17 mouse cellular contexts compared by ENCODE assay signal in the genomic region with DNA sequence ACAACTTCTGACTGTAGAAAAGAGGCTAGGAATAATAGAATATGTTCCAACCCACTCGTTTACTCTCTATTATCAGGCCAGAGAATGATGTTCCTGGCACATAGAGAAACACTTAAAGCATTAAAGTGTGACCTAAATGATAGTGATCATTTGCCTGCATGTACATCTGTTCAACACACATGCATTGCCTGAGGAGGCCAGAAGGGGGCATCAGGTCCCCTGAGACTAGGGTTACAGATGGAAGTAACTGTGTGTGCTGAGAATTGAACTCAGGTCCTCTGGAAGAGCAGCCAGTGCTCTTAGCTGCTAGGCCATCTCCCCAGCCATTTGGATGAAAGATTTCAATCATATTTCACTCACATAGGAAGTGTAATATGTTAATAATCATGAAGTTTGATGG.
DNase-seq lines count a peak whose midpoint lies in the region; ATAC-seq and TF ChIP-seq lines count a peak whose summit lies in the region.
"Had no signal": no experiment of that assay in that cellular context is flagged by ENCODE, and none has a peak within 500 bp of the region (broad histone marks: within the 10 kb centered on the region; RNA-seq: fewer than 3 reads in every experiment).

No protein-coding gene starts in this region.

- WGBS in intestine, embryonic 14.5 days, result 77% methylated on average over 1 of the region's 1 CpGs
- 83% methylated on average over 1 of the region's 1 CpGs for WGBS in intestine, embryonic 15.5 days
- 91% methylated on average over 1 of the region's 1 CpGs for WGBS in thymus, adult 2 months
- WGBS in stomach, postnatal 0 days, result 64% methylated on average over 1 of the region's 1 CpGs

- TF ChIP-seq EP300 in stomach, postnatal 0 days (optimal IDR thresholded peaks at IDR 0.05), result no peak

- H3K9ac ChIP-seq in intestine, embryonic 14.5 days (ENCODE audit: low read length), result no peak overlapping the region
- H3K9ac ChIP-seq in intestine, embryonic 15.5 days, result no peak overlapping the region
- no peak overlapping the region for H3K9ac ChIP-seq in stomach, postnatal 0 days (ENCODE audit: low read length)
- H3K9ac ChIP-seq: limb, embryonic 13.5 days; stomach, embryonic 15.5 days had no signal

- no peaks in the 10 kb centered on the region for H3K4me1 ChIP-seq in intestine, embryonic 14.5 days (replicated peaks; ENCODE audit: control insufficient read depth, insufficient read depth, low read length)
- H3K4me1 ChIP-seq in intestine, embryonic 15.5 days (replicated peaks), result no peaks in the 10 kb centered on the region
- H3K4me1 ChIP-seq in thymus, adult 2 months (replicated peaks; ENCODE audit: control insufficient read depth, insufficient read depth, low read length), result no peaks in the 10 kb centered on the region
- no peaks in the 10 kb centered on the region for H3K4me1 ChIP-seq in stomach, postnatal 0 days (replicated peaks; ENCODE audit: control insufficient read depth, insufficient read depth)
- H3K4me1 ChIP-seq: forebrain, embryonic 10.5 days; stomach, embryonic 15.5 days had no signal

- H3K36me3 ChIP-seq in intestine, embryonic 14.5 days (ENCODE audit: control insufficient read depth, insufficient read depth, low read length), result peaks cover 42% of the 10 kb centered on the region
- 0 out of 2 replicates have a peak, but pooled peaks cover 3% of the 10 kb centered on the region for H3K36me3 ChIP-seq in intestine, embryonic 15.5 days
- peaks cover 41% of the 10 kb centered on the region for H3K36me3 ChIP-seq in thymus, adult 2 months (ENCODE audit: control insufficient read depth, insufficient read depth, low read length)
- no peaks in the 10 kb centered on the region for H3K36me3 ChIP-seq in stomach, postnatal 0 days (ENCODE audit: control insufficient read depth, insufficient read depth, low read length)
- H3K36me3 ChIP-seq: forebrain, embryonic 10.5 days had no signal

- ATAC-seq in intestine, embryonic 14.5 days (replicated peaks; ENCODE audit: low FRiP score, low TSS enrichment, low read depth), result no peak
- ATAC-seq in intestine, embryonic 15.5 days, result no peak
- ATAC-seq in stomach, postnatal 0 days (ENCODE audit: low FRiP score, low TSS enrichment), result no peak
- ATAC-seq: inflammation-experienced regulatory T-cells, adult 6 months had no signal

- H3K4me2 ChIP-seq in intestine, embryonic 14.5 days (ENCODE audit: low read length), result no peak overlapping the region
- H3K4me2 ChIP-seq in intestine, embryonic 15.5 days (replicated peaks), result no peak overlapping the region
- no peak overlapping the region for H3K4me2 ChIP-seq in stomach, postnatal 0 days (replicated peaks; ENCODE audit: low read depth)
- H3K4me2 ChIP-seq: limb, embryonic 13.5 days; stomach, embryonic 15.5 days had no signal

- H3K4me3 ChIP-seq in intestine, embryonic 14.5 days (ENCODE audit: low read depth, low read length), result no peak overlapping the region
- H3K4me3 ChIP-seq in intestine, embryonic 15.5 days (replicated peaks), result no peak overlapping the region
- H3K4me3 ChIP-seq in thymus, adult 2 months (ENCODE audit: control insufficient read depth, insufficient read depth, low read length), result no peak overlapping the region
- H3K4me3 ChIP-seq in stomach, postnatal 0 days (ENCODE audit: low read depth, low read length), result no peak overlapping the region
- H3K4me3 ChIP-seq: embryonic facial prominence, embryonic 10.5 days; forebrain, embryonic 10.5 days; limb, embryonic 13.5 days; stomach, embryonic 15.5 days had no signal

- H3K27ac ChIP-seq in intestine, embryonic 14.5 days (ENCODE audit: low read depth), result no peak overlapping the region
- no peak overlapping the region for H3K27ac ChIP-seq in intestine, embryonic 15.5 days
- no peak overlapping the region for H3K27ac ChIP-seq in thymus, adult 2 months (ENCODE audit: control insufficient read depth, insufficient read depth, low read length)
- no peak overlapping the region for H3K27ac ChIP-seq in stomach, postnatal 0 days (replicated peaks)
- H3K27ac ChIP-seq: embryonic facial prominence, embryonic 10.5 days; forebrain, embryonic 10.5 days; limb, embryonic 13.5 days; stomach, embryonic 15.5 days had no signal

- DNase-seq in intestine, embryonic 14.5 days (ENCODE audit: low spot score), result peak; percentile 35
- DNase-seq in thymus, postnatal 36 days, result peak; percentile 20 to 30
- no peak for DNase-seq in thymus, adult 2 months
- DNase-seq in R1 (ENCODE audit: low read depth, low spot score), result peak; percentile 47
- DNase-seq in stomach, postnatal 0 days (ENCODE audit: low spot score), result no peak
- no peak for DNase-seq in frontal cortex, postnatal 25 days (ENCODE audit: low spot score in 2 of 2)
- no peak for DNase-seq in left cerebral cortex, adult 11 months (ENCODE audit: low spot score)
- DNase-seq: cerebellum, adult 8-10 months; gastrocnemius, postnatal 10 days; lung, postnatal 4 days; right cerebral cortex, postnatal 14 days had no signal

- no peaks in the 10 kb centered on the region for H3K9me3 ChIP-seq in intestine, embryonic 14.5 days (ENCODE audit: control insufficient read depth, low read length)
- no peaks in the 10 kb centered on the region for H3K9me3 ChIP-seq in intestine, embryonic 15.5 days
- H3K9me3 ChIP-seq in stomach, postnatal 0 days (ENCODE audit: control insufficient read depth, low read length), result no peaks in the 10 kb centered on the region
- H3K9me3 ChIP-seq: embryonic facial prominence, embryonic 10.5 days; forebrain, embryonic 10.5 days; stomach, embryonic 15.5 days had no signal

- H3K27me3 ChIP-seq in intestine, embryonic 14.5 days (replicated peaks; ENCODE audit: control insufficient read depth, insufficient read depth, low read length), result no peaks in the 10 kb centered on the region
- H3K27me3 ChIP-seq in intestine, embryonic 15.5 days (replicated peaks), result no peaks in the 10 kb centered on the region
- no peaks in the 10 kb centered on the region for H3K27me3 ChIP-seq in thymus, adult 2 months (ENCODE audit: control insufficient read depth, insufficient read depth, low read length)
- H3K27me3 ChIP-seq in stomach, postnatal 0 days (ENCODE audit: control insufficient read depth, insufficient read depth, low read length), result no peaks in the 10 kb centered on the region
- H3K27me3 ChIP-seq: limb, embryonic 13.5 days; stomach, embryonic 15.5 days had no signal

- TF ChIP-seq CTCF in thymus, adult 2 months (IDR thresholded peaks at IDR 0.05; ENCODE audit: borderline replicate concordance, control insufficient read depth, extremely low read depth, insufficient read depth, low read length, poor library complexity), result no peak
- peak; percentile 48 for TF ChIP-seq CTCF in stomach, postnatal 0 days (IDR thresholded peaks at IDR 0.05; ENCODE audit: low read depth)

- no peak for TF ChIP-seq POLR2A in thymus, adult 2 months (IDR thresholded peaks at IDR 0.05; ENCODE audit: control insufficient read depth, extremely low read depth, insufficient read depth, low read length, poor library complexity)

Comparison
In these comparisons a context has a peak if more than half of its experiments do, and no peak if none do; other contexts are left out.
1. DNase-seq: peak in intestine, embryonic 14.5 days (single experiment), thymus, postnatal 36 days (2 of 2) and R1 (single experiment); none in thymus, adult 2 months (single experiment), stomach, postnatal 0 days (single experiment), frontal cortex, postnatal 25 days (0 of 2) and left cerebral cortex, adult 11 months (single experiment).